Mouse (Mus musculus) midbrain, postnatal 0 days (tissue): ENCODE measurements around the gene Gm21860. TPM values are rescaled to one million over a fixed set of nuclear protein-coding genes. Genes with fewer than 3 reads are reported as not detected.
"Not testable (repeated sequence)": the region's sequence is repeated elsewhere in the genome, so short reads cannot be mapped to it uniquely, and the experiment has no call there.

Experiments used
- ATAC-seq: fragments of 200-750 bp; cut with Nextera tagmentation; 2 replicates; pipeline ENCODE4 v1.8.0; 2017; ENCODE audit warnings: moderate number of reproducible peaks, mild to moderate bottlenecking, moderate TSS enrichment, moderate library complexity; ENCODE audit not compliant: low FRiP score
- DNase-seq: peaks from one replicate; pipeline ENCODE4 v3.0.0-alpha.2; 2015; ENCODE audit warnings: low spot score
- H3K27ac ChIP-seq: fragments of 300-500 bp; sonication (generic); 2 replicates; pipeline ENCODE4 v1.5.1; 2014; ENCODE audit warnings: low read depth, mild to moderate bottlenecking, low read length, mixed read lengths
- H3K27me3 ChIP-seq: fragments of 300-500 bp; sonication (generic); 2 replicates; pipeline ENCODE4 v1.6.1; 2014; ENCODE audit warnings: low read length, control low read depth, mixed read lengths; ENCODE audit not compliant: insufficient read depth
- H3K36me3 ChIP-seq: fragments of 300-500 bp; sonication (generic); 2 replicates; pipeline ENCODE4 v1.6.1; 2014; ENCODE audit warnings: low read length, control low read depth, mixed read lengths; ENCODE audit not compliant: insufficient read depth
- H3K4me1 ChIP-seq: fragments of 300-500 bp; sonication (generic); 2 replicates; pipeline ENCODE4 v1.6.1; 2014; ENCODE audit warnings: mild to moderate bottlenecking, control low read depth, antibody characterized with exemption, low read length, mixed read lengths; ENCODE audit not compliant: insufficient read depth
- H3K4me2 ChIP-seq: fragments of 300-500 bp; sonication (generic); 2 replicates; pipeline ENCODE4 v1.6.1; 2014; ENCODE audit warnings: low read depth, mild to moderate bottlenecking, low read length, mixed read lengths; ENCODE audit not compliant: poor library complexity, severe bottlenecking
- H3K4me3 ChIP-seq: fragments of 300-500 bp; sonication (generic); 2 replicates; pipeline ENCODE4 v1.5.1; 2014; ENCODE audit warnings: low read depth, mild to moderate bottlenecking, low read length, moderate library complexity
- H3K9ac ChIP-seq: fragments of 300-500 bp; sonication (generic); replicated peaks from 2 replicates; pipeline ENCODE4 v1.6.1; 2014; ENCODE audit warnings: mild to moderate bottlenecking, low read length, moderate library complexity, mixed read lengths; ENCODE audit not compliant: poor library complexity, severe bottlenecking
- H3K9me3 ChIP-seq: fragments of 300-500 bp; sonication (generic); 2 replicates; pipeline ENCODE4 v1.6.1; 2016; ENCODE audit warnings: low read length, control low read depth
- CTCF ChIP-seq: IDR thresholded peaks from 2 replicates; pipeline ENCODE4 v1.5.1; 2016; ENCODE audit warnings: antibody characterized with exemption, mild to moderate bottlenecking
- WGBS: fragments of 180-500 bp; shearing (Covaris S2); extraction: QIAGEN DNeasy Blood & Tissue Kit; methylation state at CpG from one replicate; pipeline ENCODE4 v1.1.7; 2014; 5-methylcytosine and 5-hydroxymethylcytosine counted together
- polyA plus RNA-seq: library from polyadenylated mRNA; unstranded; fragments of >200 nt; fragmentation: Nextera tagmentation; extraction: Ambion mirVana; gene quantifications from 2 replicates; pipeline ENCODE4 v1.2.1, GENCODE M21; 2015
- total RNA-seq: library from RNA; depleted of rRNA; stranded (reverse); fragments of >200 nt; gene quantifications from 2 replicates; pipeline ENCODE4 v1.2.3, GENCODE M21; 2014

Gm21860 gene
- total and polyA plus RNA-seq, 2 experiments from 2014 or later = not detected

DNA sequence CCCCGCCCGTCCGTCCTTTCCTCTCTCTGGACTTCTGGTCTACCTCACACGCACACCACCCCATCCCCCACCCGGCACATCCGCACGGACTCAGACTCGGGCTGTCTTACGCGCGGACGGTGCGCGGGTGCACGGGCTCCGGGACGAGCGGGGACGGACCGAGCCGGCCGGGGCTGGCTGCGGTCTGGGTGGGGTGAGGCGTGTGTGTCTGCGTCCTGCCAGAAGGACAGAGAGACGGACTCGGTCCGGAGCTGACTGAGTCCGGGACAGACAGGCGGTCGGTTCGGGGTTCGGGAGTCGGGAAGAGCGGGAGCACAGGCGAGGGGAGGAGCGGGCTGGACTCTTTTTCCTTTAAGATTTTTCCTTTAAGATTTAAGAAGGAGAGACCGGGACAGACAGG is 13.6 kb downstream of the Gm21860 start:
- DNase-seq (peak; percentile 50), ATAC-seq (peak; percentile 45)
- H3K4me2 ChIP-seq, H3K27me3 ChIP-seq, H3K9ac ChIP-seq, H3K27ac ChIP-seq, H3K4me1 ChIP-seq, H3K4me3 ChIP-seq: not testable (repeated sequence)
- Histone ChIP-seq H3K36me3 (peaks cover 17% of the 10 kb centered on the region), H3K9me3 (peaks cover 48% of the 10 kb centered on the region)
- WGBS = 77% methylated on average over 38 of the region's 38 CpGs

DNA sequence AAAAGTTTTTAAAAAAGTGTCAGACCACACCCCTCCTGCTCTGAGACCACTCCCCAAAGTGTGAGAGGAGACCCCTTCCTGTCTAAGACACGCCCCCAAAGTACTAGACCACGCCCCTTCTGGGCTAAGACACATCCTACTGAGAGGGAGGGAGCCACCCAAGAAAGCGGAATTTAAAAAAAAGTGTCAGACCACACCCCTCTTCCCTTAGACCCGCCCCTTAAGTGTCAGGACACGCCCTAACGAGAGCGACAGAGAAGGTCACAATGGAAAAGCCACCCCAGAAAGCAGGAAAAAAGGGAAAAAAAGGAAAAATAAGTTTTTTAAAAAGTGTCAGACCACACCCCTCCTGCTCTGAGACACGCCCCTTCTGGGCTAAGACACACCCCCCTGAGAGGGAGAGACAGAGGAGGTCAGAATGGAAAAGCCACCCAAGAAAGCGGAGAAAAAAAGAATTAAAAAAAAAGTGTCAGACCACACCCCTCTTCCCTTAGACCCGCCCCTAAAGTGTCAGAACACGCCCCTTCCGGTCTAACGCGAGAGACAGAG is 14.5 kb downstream of the Gm21860 start:
- DNase-seq (peak; percentile 77), ATAC-seq (no peak; the same call in 1 of the 2 replicates)
- no peaks in the 10 kb centered on the region for H3K4me1 ChIP-seq
- H3K36me3 ChIP-seq = peaks cover 17% of the 10 kb centered on the region
- no peak overlapping the region for H3K27ac ChIP-seq
- peaks cover 48% of the 10 kb centered on the region for H3K9me3 ChIP-seq
- no peak for TF ChIP-seq CTCF
- no peak overlapping the region for H3K4me3 ChIP-seq
- H3K27me3 ChIP-seq = no peaks in the 10 kb centered on the region
- WGBS = 56% methylated on average over 14 of the region's 14 CpGs
- no peak overlapping the region for H3K4me2 ChIP-seq
- no peak overlapping the region for H3K9ac ChIP-seq

DNA sequence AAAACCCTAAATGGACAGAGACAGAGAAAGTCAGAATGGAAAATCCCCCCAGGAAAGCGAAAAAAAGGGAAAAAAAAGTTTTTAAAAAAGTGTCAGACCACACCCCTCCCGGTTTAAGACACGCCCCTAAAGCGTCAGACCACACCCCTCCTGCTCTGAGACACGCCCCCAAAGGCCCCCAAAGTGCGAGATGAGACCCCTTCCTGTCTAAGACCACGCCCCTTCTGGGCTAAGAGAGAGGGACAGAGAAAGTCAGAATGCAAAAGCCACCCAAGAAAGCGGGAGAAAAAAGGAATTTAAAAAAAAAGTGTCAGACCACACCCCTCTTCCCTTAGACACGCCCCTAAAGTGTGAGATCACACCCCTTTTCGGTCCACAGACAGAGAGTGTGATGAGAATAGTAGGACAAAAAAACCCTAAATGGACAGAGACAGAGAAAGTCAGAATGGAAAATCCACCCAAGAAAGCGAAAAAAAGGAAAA is 15.0 kb downstream of the Gm21860 start:
- peaks cover 46% of the 10 kb centered on the region for H3K9me3 ChIP-seq
- H3K36me3 ChIP-seq = peaks cover 17% of the 10 kb centered on the region
- not testable (repeated sequence) for H3K27me3 ChIP-seq, H3K4me1 ChIP-seq, H3K4me2 ChIP-seq, H3K9ac ChIP-seq, H3K27ac ChIP-seq, DNase-seq, H3K4me3 ChIP-seq, ATAC-seq
- 59% methylated on average over 11 of the region's 11 CpGs for WGBS

DNA sequence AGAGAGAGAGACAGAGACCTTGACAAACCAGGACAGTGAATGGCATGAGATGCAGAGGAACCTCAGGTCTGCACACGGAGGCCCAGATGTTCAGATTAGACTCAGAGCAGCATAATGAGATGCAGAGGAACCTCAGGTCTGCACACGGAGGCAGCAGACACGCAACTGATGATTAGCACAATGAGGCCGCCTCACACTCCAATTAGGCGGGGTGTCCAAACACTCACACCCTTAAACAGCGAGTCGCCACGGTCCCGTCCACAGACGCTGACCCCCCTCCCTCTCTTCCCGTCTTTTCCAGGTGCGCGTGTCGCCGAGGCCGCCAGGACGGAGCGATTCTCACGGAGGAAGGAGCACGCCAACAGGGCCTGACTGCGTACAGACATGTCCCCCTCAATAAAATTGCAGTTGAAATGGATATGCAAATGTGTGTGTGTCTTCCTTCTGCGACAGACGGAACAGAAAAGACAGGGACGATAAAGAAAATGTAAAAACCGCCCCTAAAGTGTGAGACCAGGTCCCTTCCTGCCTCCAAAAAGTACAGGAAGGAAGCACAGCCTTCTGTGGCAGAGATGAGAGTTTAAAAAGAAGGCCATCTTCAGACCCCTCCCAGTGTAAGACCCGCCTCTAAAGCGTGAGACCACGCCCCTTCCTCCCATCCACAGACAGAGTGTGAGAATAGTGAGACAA is 15.6 kb downstream of the Gm21860 start:
- DNase-seq = peak; percentile 53
- H3K4me2 ChIP-seq, H3K9ac ChIP-seq, H3K4me3 ChIP-seq, H3K27ac ChIP-seq, ATAC-seq, H3K4me1 ChIP-seq, H3K27me3 ChIP-seq: not testable (repeated sequence)
- H3K36me3 ChIP-seq = peaks cover 17% of the 10 kb centered on the region
- WGBS = 77% methylated on average over 28 of the region's 28 CpGs
- peaks cover 41% of the 10 kb centered on the region for H3K9me3 ChIP-seq

DNA sequence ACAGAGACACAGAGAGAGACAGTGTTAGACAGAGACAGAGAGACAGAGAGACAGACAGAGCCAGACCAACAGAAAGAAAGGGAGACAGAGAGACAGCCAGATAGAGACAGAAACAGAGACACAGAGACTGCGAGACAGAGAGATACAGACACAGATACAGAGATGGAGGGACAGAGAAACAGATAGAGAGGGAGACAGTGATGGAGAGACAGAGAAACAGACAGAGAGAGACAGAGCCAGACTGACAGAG is 16.3 kb downstream of the Gm21860 start:
- Histone ChIP-seq H3K36me3 (peaks cover 17% of the 10 kb centered on the region), H3K4me3 (no peak overlapping the region), H3K27ac (no peak overlapping the region), H3K27me3 (no peaks in the 10 kb centered on the region), H3K9me3 (peaks cover 41% of the 10 kb centered on the region), H3K4me1 (no peaks in the 10 kb centered on the region), H3K9ac (no peak overlapping the region), H3K4me2 (no peak overlapping the region)
- DNase-seq = no peak
- TF ChIP-seq CTCF = no peak
- ATAC-seq = no peak
- 86% methylated on average over 1 of the region's 1 CpGs for WGBS

DNA sequence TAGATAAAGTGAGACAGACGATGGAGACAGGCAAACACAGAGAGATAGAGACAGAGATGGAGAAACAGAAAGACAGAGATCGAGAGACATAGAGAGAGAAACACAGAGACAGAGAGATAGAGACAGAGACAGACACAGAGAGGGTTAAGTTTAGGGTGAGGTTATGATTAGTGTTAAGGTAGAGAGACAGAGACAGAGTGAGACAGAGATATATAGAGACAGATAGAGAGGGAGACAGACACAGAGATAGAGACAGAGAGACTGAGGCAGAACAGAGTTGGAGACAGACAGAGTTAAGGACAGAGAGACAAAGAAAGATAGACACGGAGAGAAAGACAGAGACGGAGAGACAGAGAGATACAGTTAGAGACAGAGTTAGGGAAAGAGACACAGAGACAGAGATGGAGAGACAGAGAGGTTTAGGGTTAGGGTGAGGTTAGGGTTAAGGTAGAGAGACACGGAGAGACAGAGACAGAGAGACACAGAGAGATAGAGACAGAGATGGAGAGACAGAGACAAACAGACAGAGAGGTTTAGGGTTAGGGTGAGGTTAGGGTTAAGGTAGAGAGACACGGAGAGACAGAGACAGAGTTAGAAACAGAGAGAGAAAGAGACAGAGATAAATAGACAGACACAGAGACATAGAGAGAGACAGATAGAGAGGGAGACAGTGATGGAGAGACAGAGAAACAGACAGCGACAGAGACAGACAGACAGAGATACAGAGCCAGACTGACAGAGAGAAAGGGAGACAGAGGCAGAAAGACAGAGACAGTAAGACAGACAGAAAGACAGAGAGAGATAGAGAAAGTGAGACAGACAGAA is 16.8 kb downstream of the Gm21860 start:
- Histone ChIP-seq H3K4me1 (no peaks in the 10 kb centered on the region), H3K4me3 (no peak overlapping the region), H3K27ac (no peak overlapping the region), H3K4me2 (no peak overlapping the region), H3K36me3 (peaks cover 17% of the 10 kb centered on the region), H3K27me3 (no peaks in the 10 kb centered on the region), H3K9me3 (peaks cover 41% of the 10 kb centered on the region), H3K9ac (no peak overlapping the region)
- DNase-seq = no peak
- TF ChIP-seq CTCF = no peak
- no peak for ATAC-seq
- 83% methylated on average over 7 of the region's 7 CpGs for WGBS

DNA sequence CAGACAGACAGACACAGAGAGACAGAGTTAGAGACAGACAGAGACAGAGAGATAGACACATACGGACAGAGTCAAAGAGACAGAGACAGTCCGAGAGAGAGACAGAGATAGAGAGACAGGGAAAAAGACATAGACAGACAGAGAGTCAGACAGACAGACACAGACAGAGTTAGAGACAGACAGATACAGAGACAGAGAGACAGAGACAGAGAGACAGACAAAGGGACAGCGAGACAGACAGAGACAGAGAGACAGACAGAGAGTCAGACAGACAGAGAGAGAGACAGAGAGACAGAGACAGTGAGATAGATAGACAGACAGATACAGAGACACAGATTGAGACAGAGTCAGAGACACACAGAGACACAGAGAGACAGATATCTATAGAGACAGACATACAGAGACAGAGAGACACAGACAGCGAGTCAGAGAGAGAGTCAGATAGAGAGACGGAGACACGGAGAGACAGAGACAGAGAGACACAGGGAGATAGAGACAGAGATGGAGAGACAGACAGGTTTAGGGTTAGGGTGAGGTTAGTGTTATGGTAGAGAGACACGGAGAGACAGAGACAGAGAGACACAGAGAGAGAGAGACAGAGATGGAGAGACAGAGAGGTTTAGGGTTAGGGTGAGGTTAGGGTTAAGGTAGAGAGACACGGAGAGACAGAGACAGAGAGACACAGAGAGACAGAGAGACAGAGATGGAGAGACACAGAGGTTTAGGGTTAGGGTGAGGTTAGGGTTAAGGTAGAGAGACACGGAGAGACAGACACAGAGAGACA is 18.2 kb downstream of the Gm21860 start:
- 81% methylated on average over 3 of the region's 9 CpGs for WGBS

DNA sequence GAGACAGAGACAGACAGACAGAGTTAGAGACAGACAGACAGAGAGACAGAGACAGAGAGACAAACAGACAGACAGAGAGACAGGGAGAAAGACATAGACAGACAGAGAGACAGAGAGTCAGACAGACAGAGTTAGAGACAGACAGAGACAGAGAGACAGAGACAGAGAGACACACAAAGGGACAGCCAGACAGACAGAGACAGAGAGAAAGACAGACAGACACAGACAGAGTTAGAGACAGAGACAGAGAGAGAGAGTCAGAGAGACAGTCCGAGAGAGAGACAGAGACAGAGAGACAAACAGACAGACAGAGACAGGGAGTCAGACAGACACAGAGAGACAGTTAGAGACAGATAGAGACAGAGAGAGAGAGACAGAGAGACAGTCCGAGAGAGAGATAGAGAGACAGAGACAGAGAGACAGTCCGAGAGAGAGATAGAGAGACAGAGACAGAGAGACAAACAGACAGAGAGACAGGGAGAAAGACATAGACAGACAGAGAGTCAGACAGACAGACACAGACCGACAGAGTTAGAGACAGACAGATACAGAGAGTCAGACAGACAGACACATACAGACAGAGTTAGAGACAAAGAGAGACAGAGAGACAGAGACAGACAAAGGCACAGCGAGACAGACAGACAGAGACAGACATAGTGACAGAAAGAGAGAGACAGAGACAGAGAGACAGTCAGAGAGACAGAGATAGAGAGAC is 19.3 kb downstream of the Gm21860 start:
- H3K4me3 ChIP-seq, H3K27ac ChIP-seq, DNase-seq, H3K4me1 ChIP-seq, H3K4me2 ChIP-seq, H3K27me3 ChIP-seq, H3K9ac ChIP-seq, ATAC-seq: not testable (repeated sequence)
- Histone ChIP-seq H3K9me3 (peaks cover 30% of the 10 kb centered on the region), H3K36me3 (peaks cover 17% of the 10 kb centered on the region)
- 87% methylated on average over 1 of the region's 5 CpGs for WGBS

More for the DNA sequence above, 18.2 kb downstream of the Gm21860 start:
- not testable (repeated sequence) for H3K4me3 ChIP-seq, DNase-seq, H3K9ac ChIP-seq, ATAC-seq, H3K4me2 ChIP-seq, H3K27ac ChIP-seq, H3K27me3 ChIP-seq, H3K4me1 ChIP-seq
- H3K36me3 ChIP-seq = peaks cover 17% of the 10 kb centered on the region
- peaks cover 37% of the 10 kb centered on the region for H3K9me3 ChIP-seq
